Mouse (Mus musculus): Measurements from ENCODE around the gene Esrrg.

The Esrrg gene

GRCm38 (mm10) chr1:188082665-188083640 lies 474.4 kb downstream of the Esrrg start:
- no peak for DNase-seq (ENCODE audit: low spot score)

- no peak for DNase-seq (ENCODE audit: low spot score)
Observed at GRCm38 (mm10) chr1:188085116-188085879, 476.7 kb downstream of the Esrrg start.

DNA sequence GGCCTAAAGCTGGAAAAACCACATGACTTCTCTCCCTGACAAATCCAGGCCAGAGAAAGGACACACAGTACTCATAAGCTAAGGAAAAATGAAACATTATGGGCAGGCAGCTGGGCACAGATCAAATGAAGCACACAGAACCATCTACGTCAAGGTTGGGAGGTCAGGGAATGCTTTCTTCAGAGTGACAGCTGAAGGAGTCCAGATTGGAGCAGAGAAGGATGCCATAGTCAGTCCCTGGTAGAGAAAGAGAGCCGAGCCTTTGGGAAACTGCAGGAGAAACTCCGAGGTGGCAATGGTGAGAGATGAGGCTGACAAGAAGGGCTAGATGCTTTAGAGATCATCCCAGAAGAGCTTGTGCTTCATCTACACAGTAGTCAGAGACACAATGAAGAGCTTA lies 485.1 kb downstream of the Esrrg start:
- DNase-seq (ENCODE audit: low spot score): no peak

- no peak for DNase-seq (ENCODE audit: low spot score)
Observed at GRCm38 (mm10) chr1:188101832-188102231, 493.2 kb downstream of the Esrrg start.

DNA sequence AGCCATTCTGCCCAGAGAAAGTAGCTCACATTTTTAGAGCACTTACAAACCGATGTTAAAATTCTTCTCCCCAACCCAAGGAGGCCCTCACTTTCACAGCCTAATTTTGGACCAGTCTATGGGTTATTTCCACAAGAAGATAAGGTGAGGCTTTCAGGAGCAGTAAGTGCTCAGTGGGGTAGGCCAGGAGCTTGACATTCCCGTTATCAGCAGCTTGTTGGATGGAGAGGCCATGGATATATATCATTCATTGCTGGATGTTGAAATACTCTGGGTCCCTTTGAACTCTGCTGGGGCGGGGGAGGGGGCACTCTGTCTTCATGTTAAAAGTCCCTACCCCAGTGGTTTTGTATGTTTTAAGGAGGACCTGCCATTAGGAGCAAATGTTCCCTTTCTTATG lies 494.6 kb downstream of the Esrrg start:
- no peak for DNase-seq (ENCODE audit: low spot score)

GRCm38 (mm10) chr1:188105516-188105915 lies 496.9 kb downstream of the Esrrg start:
- no peak for DNase-seq (ENCODE audit: low spot score)

- DNase-seq (ENCODE audit: low spot score): no peak
Observed at GRCm38 (mm10) chr1:188107946-188108345, 499.4 kb downstream of the Esrrg start.

DNA sequence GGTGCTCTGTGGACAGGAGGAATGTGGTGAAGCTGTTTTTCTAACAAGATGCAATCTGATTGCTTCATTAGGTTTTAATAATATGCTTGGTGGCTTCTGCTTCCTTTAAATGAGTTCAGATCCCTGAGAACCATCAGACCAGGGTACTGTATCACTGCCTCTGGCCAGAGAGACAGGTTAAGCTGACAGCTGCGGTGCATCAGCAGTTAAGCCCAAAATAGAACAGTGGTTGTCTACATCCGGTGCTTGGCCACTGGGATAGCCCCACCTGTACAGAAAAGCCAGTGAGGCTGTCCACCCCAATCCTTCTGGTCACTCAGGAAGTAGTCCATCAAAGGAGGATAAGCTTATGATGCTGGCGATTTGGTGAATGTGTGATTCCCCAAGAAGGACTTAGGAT lies 503.0 kb downstream of the Esrrg start:
- DNase-seq (ENCODE audit: low spot score): no peak

GRCm38 (mm10) chr1:188113240-188113639 lies 504.6 kb downstream of the Esrrg start:
- no peak for DNase-seq (ENCODE audit: low spot score)

- peak; percentile 50 for DNase-seq (ENCODE audit: low spot score)
Observed at GRCm38 (mm10) chr1:188118125-188118524, 509.5 kb downstream of the Esrrg start.

GRCm38 (mm10) chr1:188119806-188120205 lies 511.2 kb downstream of the Esrrg start:
- no peak for DNase-seq (ENCODE audit: low spot score)

DNA sequence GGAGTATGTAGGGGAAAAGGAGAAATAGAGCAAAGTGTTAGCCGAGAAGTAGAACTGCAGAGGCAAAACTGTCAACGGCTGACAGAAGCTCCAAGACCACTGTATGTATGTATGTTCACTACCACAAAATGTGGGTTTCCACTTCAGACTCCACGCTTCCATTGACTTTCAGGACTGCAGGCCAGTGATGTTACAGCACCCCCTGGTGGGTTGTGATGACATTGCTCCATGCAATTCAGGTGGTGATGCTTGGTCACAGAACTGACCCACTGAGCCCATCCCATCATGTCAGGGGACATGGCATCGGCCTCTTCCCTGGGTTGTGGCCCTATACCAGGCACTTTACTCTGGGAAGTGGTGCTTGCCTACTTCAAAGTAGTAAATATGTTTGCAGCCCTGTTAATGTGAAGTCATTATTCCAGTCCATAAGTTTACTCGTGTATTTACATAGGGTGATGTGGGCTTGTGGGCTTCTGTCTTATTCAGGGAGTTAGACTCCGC lies 517.0 kb downstream of the Esrrg start:
- DNase-seq (ENCODE audit: low spot score): no peak

DNA sequence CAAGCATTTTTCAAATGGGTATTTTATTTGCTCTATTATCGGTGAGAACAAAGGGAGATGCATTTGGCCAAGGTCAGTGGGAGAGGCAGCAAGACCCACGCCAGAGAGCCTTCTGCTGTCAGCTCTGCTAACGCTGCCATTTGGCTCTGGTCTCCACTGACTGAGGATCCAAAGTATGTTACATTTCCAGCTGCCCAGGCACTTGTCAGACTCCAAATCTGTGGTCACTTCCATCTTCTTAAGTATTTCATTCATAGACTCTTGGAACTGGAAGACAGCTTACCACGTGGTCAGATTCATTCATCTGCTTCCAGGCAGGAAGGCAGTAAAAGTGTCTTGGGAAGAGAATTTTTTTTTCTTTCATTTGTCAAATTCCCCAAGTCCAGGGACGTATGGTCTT lies 527.5 kb downstream of the Esrrg start:
- DNase-seq (ENCODE audit: low spot score): no peak

DNA sequence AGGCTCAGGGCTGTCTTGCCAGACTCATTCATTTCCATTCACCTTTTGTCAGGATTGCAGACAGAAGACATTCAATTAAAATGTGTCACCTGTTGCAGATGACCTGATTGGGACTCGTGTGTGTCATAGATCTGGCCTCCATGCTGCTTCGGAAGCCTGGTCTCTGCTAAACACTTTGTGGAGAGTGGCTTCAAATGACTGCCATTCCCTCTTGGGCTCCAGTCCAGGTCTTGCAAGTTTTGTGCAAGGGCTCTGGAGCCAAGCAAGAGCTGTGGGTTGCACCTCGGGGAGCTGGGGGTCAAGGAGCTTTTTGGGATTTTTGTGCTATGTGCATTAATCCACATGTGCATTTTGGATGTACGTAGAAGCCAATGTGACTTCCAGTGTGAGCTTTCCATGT lies 530.9 kb downstream of the Esrrg start:
- no peak for DNase-seq (ENCODE audit: low spot score)

- DNase-seq (ENCODE audit: low spot score): no peak
Observed at GRCm38 (mm10) chr1:188140221-188140620, 531.6 kb downstream of the Esrrg start.

GRCm38 (mm10) chr1:188147381-188148156 lies 539.0 kb downstream of the Esrrg start:
- DNase-seq (ENCODE audit: low spot score): no peak

DNA sequence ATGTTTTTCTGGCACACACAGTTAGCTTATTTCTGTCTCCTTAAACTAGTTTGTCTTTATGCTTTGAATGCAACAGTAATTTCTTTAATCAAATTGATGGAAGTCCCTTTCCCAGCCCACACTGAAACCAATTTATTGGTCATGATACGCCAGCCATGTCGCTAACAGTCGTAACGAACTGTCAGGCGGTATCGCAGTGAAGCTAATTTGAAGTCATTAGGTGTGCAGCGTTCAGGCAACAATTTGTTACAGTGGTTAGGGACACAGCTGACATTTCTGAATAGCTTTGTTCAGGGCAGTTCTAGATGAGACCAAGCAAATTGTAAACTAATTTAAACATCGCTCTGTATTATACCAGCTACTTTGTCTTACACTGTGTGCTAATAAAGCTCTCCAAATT lies 542.5 kb downstream of the Esrrg start:
- DNase-seq (ENCODE audit: low spot score): no peak

- DNase-seq (ENCODE audit: low spot score): no peak
Observed at GRCm38 (mm10) chr1:188152011-188152410, 543.4 kb downstream of the Esrrg start.

- DNase-seq (ENCODE audit: low spot score): no peak
Observed at GRCm38 (mm10) chr1:188153665-188154064, 545.1 kb downstream of the Esrrg start.

- DNase-seq (ENCODE audit: low spot score): no peak
Observed at GRCm38 (mm10) chr1:188154466-188155110, 546.0 kb downstream of the Esrrg start.

DNA sequence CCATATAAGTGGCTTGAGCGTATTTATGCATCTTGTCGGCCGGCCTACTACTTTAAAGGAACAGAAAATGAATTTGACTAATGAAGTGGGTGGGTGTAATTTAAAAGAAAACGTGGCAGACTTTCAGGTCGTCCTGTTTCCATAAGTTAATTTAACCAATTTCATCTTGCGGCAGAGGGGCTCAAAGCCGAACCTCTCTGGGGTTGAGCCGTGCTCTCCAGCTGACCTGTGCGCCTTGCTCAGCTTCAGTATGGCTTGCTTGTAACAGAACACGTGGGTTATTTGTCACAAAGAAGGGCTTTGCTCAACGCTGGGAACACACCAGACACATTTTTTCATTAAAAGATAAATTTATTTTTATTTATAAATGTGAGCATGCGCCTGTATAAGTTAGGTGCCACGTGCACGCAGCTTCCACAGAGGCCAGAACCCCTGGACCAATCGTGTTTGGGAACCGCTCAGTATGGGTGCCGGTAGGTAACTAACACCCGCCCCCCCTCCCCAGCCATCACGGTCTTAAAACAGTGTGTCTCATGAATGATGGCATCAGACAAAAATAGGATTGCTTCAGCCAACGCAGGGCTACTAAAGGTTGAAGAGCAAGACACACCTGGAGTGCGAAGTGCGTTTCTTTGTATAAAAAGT lies 546.7 kb downstream of the Esrrg start:
- DNase-seq (ENCODE audit: low spot score): no peak
